Mouse (Mus musculus): ENCODE data around the gene Prdx5.
"Not testable (repeated sequence)": the region's sequence is repeated elsewhere in the genome, so short reads cannot be mapped to it uniquely, and the experiment has no call there.

The Prdx5 gene

DNA sequence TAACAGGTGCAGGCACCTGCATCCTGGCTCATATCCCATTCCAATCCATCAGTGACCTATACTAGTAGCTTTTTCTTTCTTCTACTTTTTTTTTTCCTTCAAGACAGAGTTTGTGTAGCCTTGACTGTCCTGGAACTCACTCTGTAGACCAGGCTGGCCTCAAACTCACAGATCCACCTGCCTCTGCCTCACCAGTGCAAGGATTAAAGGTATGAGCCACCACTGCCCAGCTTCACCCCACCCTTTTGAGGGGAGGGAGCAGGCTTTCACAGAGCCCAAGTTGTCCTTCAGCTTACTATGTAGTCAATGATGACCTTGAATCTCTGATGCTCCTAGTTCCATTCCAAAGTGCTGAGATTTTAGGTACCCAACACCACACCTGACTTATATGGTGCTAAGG, 9.5 kb upstream of the Prdx5 start:
- in situ Hi-C loops (cut with MseI, MboI), result no loop called here

- in situ Hi-C loops (cut with MseI, MboI), result no loop called here
These were observed 8.4 kb upstream of the Prdx5 start for GRCm38 (mm10) chr19:6918321-6918720.

GRCm38 (mm10) chr19:6916496-6916895, 6.6 kb upstream of the Prdx5 start:
- in situ Hi-C loops (cut with MseI, MboI), result no loop called here

DNA sequence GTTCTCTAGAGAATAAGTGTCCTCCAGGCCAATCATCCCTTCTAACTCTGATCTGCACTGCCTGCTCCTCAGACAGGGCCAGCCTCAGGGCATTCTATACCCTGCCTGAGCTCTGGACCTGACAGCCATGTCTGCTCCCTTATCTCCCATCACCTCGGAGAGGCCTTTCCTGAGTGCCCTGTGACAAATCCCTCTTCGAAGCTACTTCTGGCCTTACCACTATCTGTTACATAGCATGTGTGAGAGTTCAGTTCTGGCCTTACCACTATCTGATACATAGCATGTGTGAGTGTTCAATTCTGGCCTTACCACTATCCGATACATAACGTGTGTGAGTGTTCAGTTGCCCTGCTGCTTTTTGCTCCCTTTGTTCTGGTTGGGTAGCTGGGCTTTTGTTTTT, 5.4 kb upstream of the Prdx5 start:
- in situ Hi-C loops (cut with MseI, MboI), result no loop called here

DNA sequence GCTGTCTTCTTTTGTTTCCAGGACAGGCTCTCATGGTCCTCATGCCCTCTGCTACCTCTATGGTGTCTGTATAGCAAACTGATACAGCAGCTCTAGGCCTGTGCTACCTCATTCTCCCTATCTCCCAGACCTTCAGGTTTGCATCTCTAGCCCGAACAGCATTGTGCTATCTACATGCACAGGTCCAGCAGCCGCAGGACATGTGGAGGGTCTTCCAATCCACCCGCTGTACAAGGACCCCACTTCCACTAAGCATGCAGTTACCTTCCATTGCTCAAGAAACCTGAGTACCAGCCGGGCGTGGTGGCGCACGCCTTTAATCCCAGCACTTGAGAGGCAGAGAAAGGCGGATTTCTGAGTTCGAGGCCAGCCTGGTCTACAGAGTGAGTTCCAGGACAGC, 4.6 kb upstream of the Prdx5 start:
- in situ Hi-C loops (cut with MseI, MboI), result no loop called here

DNA sequence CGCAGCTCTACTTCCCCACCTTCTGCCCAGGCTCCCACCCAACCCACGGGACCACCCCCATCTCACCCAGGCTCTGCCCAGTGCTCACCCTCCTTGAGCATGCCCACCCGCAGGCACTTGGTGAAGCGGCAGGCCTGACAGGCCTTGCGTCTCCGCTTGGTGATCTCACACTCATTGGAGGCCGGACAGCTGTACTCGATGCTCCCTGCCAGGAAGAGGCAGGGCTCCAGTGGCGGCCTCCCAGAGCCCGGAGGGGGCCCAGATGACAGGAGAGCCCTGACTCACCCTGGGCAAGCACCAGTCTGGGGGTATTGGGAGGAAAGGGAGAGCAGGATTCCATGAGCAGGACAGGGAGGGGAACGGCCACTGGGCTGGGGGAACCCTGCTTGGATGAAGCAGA, 4.1 kb upstream of the Prdx5 start:
- in situ Hi-C loops (cut with MseI, MboI), result no loop called here

GRCm38 (mm10) chr19:6913036-6913435, 3.1 kb upstream of the Prdx5 start:
- in situ Hi-C loops (cut with MseI, MboI), result no loop called here

GRCm38 (mm10) chr19:6912205-6912970, 2.5 kb upstream of the Prdx5 start:
- in situ Hi-C loops (cut with MseI, MboI), result no loop called here

GRCm38 (mm10) chr19:6911101-6912074, 1.5 kb upstream of the Prdx5 start:
- in situ Hi-C loops (cut with MseI, MboI), result no loop called here

DNA sequence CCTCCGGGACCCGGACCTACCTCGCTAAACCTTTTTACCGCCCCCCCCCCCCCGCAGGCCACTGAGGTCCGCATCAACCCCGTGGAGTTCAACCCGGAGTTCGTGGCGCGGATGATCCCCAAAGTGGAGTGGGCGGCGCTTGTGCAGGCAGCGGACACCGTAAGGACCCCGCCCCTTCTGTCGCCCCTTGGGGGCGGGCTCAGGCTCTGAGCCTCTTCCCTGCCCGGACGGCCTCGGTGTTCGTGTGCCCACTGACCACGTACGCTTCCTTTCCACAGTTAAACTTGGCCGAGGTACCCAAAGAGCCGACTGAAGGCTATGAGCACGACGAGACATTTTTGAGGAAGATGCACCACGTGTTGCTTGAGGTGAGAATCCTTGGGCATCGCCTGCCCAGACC, 400 bp upstream of the Prdx5 start:
- in situ Hi-C loops (cut with MseI, MboI), result not testable (repeated sequence)

GRCm38 (mm10) chr19:6909021-6909420, 885 bp downstream of the Prdx5 start:
- in situ Hi-C loops (cut with MseI, MboI), result no loop called here

GRCm38 (mm10) chr19:6907811-6908540, 1.9 kb downstream of the Prdx5 start:
- in situ Hi-C loops (cut with MseI, MboI), result no loop called here

DNA sequence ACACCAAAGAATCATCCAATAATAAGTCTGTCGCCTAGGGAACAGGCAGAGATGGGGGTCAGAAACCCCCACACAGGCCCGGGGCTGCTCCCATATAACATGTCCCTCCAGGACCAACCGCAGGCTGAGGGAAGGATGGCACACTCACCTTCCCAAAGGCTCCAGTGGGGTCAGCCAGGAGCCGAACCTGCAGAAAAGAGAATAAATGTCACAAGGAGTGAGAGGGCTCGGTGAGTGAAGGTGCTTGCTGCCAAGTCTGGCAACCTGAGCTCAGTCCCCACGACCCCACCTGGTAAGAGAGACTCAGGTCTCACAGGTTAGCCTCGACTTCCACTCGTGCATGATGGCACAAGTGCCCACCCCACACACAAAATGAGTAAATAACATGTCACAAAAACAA, 2.8 kb downstream of the Prdx5 start:
- in situ Hi-C loops (cut with MseI, MboI), result no loop called here

- in situ Hi-C loops (cut with MseI, MboI), result no loop called here
These were observed 3.7 kb downstream of the Prdx5 start for GRCm38 (mm10) chr19:6906199-6906598.

DNA sequence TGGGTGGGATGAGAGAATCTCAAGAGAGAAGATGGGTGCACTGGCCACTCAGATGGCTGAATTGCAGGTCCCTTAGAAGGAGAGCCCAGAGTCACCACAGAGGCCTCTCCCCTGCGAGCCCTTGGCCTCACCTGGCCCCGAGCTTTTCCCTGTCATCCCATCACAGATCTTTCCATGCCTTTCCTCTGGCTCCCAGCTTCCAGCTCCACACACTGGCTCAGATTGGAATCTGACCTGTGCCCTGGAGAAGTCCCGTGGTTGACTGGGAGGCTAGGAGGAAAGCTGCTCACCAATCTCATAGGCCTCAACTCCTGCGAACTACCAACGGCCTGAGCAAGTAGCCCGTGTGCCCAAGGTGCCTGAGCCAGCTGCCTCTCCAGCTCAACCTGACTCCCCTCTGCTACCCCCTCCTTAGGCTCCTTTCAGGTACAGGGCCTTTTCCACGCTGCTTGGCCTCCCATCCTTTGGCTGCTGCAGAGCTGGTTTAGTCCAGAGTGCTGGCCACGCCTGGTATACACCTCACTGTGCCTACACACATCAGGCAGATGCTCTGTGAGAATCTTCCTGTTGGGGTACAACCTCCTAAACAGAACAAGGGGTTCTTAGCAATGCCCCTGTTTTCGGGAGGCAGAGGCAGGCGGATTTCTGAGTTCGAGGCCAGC, 4.3 kb downstream of the Prdx5 start:
- in situ Hi-C loops (cut with MseI, MboI), result no loop called here

DNA sequence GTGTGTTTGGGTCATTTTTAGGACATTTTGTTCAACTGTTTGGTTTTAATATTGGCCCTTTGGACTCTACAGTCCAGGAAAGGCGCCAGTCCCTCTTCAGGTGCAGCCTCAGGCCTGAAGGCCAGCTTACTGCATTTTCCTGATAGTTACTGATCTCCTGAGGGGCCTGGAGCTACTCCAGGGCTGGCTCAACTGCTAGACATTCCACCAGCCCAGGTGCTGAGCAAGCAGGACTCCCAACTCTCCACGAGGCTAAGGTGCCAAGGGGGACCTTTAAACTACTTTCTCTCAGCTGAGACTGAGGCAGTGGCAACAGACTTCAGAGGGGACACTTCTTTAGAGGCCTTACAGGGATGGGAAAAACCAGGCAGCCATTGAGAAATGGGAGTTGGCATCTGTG, 5.1 kb downstream of the Prdx5 start:
- in situ Hi-C loops (cut with MseI, MboI), result no loop called here

GRCm38 (mm10) chr19:6903031-6903430, 6.9 kb downstream of the Prdx5 start:
- in situ Hi-C loops (cut with MseI, MboI), result no loop called here

GRCm38 (mm10) chr19:6899641-6900040, 10.3 kb downstream of the Prdx5 start:
- in situ Hi-C loops (cut with MseI, MboI), result no loop called here

DNA sequence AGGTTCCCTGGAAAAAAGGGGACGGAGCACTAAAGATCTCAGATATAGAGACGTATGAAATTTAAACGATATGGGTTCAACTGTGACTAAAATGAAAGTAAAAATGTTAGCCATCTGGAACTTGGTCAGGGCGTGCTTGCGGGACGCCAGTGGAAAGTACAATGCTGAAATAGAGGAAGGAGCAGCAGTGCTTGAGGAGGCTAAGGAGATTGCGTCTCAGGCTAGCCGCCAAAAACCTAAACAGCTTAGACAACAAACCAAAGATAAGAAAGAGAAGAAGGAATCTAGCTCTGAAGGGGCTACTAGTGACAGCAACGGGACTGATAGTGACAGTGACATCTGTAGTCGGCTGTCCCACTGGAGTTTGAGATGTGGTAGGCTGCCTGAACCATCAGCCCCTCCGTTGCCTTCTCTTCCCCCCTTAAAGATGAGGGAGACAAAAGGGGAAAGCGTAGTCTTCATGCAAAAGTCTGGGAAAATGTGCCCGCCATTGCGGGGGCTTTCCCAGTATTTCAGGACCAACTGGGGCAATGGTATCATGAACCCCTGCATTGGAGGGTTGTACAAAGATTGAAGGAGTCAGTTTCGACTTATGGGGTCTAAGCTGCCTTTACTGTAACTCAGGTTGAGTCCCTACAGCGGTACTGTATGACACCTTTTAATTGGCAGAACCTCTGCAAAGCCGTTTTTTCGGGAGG, 14.1 kb downstream of the Prdx5 start:
- in situ Hi-C loops (cut with MseI, MboI), result not testable (repeated sequence)

- in situ Hi-C loops (cut with MseI, MboI), result no loop called here
These were observed 16.0 kb downstream of the Prdx5 start for GRCm38 (mm10) chr19:6893731-6894451.
